Mouse (Mus musculus) limb, embryonic 13.5 days (tissue): ENCODE measurements around the gene Ctcf. TPM values are rescaled to one million over a fixed set of nuclear protein-coding genes. Genes with fewer than 3 reads are reported as not detected.

ENCODE experiments used
- ATAC-seq: fragments of 200-750 bp; cut with Nextera tagmentation; 2 replicates; pipeline ENCODE4 v1.8.0; 2017; ENCODE audit warnings: low read depth, moderate number of reproducible peaks, moderate TSS enrichment; ENCODE audit not compliant: low FRiP score
- H3K27ac ChIP-seq: fragments of 300-500 bp; sonication (generic); 2 replicates; pipeline ENCODE4 v1.5.1; 2015; ENCODE audit warnings: inconsistent platforms, mild to moderate bottlenecking, moderate library complexity
- H3K27me3 ChIP-seq: fragments of 300-500 bp; sonication (generic); 2 replicates; pipeline ENCODE4 v1.6.1; 2015; ENCODE audit warnings: mild to moderate bottlenecking, inconsistent platforms
- H3K36me3 ChIP-seq: fragments of 300-500 bp; sonication (generic); 2 replicates; pipeline ENCODE4 v1.6.1; 2015; ENCODE audit warnings: inconsistent platforms, mild to moderate bottlenecking, moderate library complexity
- H3K4me1 ChIP-seq: fragments of 300-500 bp; sonication (generic); 2 replicates; pipeline ENCODE4 v1.6.1; 2015; ENCODE audit warnings: inconsistent platforms
- H3K4me2 ChIP-seq: fragments of 300-500 bp; sonication (generic); replicated peaks from 2 replicates; pipeline ENCODE4 v1.6.1; 2015; ENCODE audit warnings: inconsistent platforms, mild to moderate bottlenecking, moderate library complexity
- H3K4me3 ChIP-seq: fragments of 300-500 bp; sonication (generic); 2 replicates; pipeline ENCODE4 v1.5.1; 2015; ENCODE audit warnings: moderate library complexity, mild to moderate bottlenecking, inconsistent platforms
- H3K9ac ChIP-seq: fragments of 300-500 bp; sonication (generic); 2 replicates; pipeline ENCODE4 v1.6.1; 2015; ENCODE audit warnings: mild to moderate bottlenecking, inconsistent platforms
- H3K9me3 ChIP-seq: fragments of 300-500 bp; sonication (generic); 2 replicates; pipeline ENCODE4 v1.6.1; 2016; ENCODE audit warnings: inconsistent platforms
- WGBS: fragments of 180-500 bp; shearing (Covaris S2); methylation state at CpG from one replicate; pipeline ENCODE4 v1.1.7; 2015; 5-methylcytosine and 5-hydroxymethylcytosine counted together
- polyA plus RNA-seq: library from polyadenylated mRNA; unstranded; fragments of >200 nt; fragmentation: Nextera tagmentation; extraction: Ambion mirVana; gene quantifications from 2 replicates; pipeline ENCODE4 v1.2.1, GENCODE M21; 2015

Gene Ctcf
- polyA plus RNA-seq, 1 experiment from 2014 or later, result 140 TPM

GRCm38 (mm10) chr8:105618892-105619591 lies 17.3 kb upstream of the Ctcf start:
- Histone ChIP-seq H3K9me3 (no peaks in the 10 kb centered on the region), H3K36me3 (peaks cover 78% of the 10 kb centered on the region), H3K9ac (no peak overlapping the region), H3K27ac (no peak overlapping the region), H3K27me3 (0 out of 2 replicates have a peak, but pooled peaks cover 7% of the 10 kb centered on the region), H3K4me2 (no peak overlapping the region), H3K4me3 (no peak overlapping the region), H3K4me1 (peaks cover 32% of the 10 kb centered on the region)
- 90% methylated on average over 19 of the region's 19 CpGs for WGBS
- ATAC-seq, result no peak

- no peak overlapping the region for H3K27ac ChIP-seq
- ATAC-seq, result no peak
- no peak overlapping the region for H3K9ac ChIP-seq
- 0 out of 2 replicates have a peak, but pooled peaks cover under 1% of the 10 kb centered on the region for H3K27me3 ChIP-seq
- peaks cover 71% of the 10 kb centered on the region for H3K36me3 ChIP-seq
- H3K4me3 ChIP-seq, result no peak overlapping the region
- H3K9me3 ChIP-seq, result no peaks in the 10 kb centered on the region
- peaks cover 35% of the 10 kb centered on the region for H3K4me1 ChIP-seq
- 86% methylated on average over 19 of the region's 19 CpGs for WGBS
- H3K4me2 ChIP-seq, result no peak overlapping the region
Observed at GRCm38 (mm10) chr8:105620211-105620610, 16.2 kb upstream of the Ctcf start.

- WGBS, result 88% methylated on average over 21 of the region's 21 CpGs
Observed at GRCm38 (mm10) chr8:105620946-105621720, 15.2 kb upstream of the Ctcf start.

GRCm38 (mm10) chr8:105621841-105622240 lies 14.5 kb upstream of the Ctcf start:
- H3K9me3 ChIP-seq, result no peaks in the 10 kb centered on the region
- H3K9ac ChIP-seq, result no peak overlapping the region
- 77% methylated on average over 4 of the region's 4 CpGs for WGBS
- peaks cover 55% of the 10 kb centered on the region for H3K36me3 ChIP-seq
- no peak overlapping the region for H3K4me2 ChIP-seq
- H3K4me1 ChIP-seq, result peaks cover 40% of the 10 kb centered on the region
- no peak overlapping the region for H3K4me3 ChIP-seq
- no peak for ATAC-seq
- H3K27me3 ChIP-seq, result no peaks in the 10 kb centered on the region
- peak overlapping the region; percentile 79 for H3K27ac ChIP-seq

More at GRCm38 (mm10) chr8:105620946-105621720, 15.2 kb upstream of the Ctcf start:
- Histone ChIP-seq H3K27me3 (no peaks in the 10 kb centered on the region), H3K36me3 (peaks cover 62% of the 10 kb centered on the region), H3K9ac (no peak overlapping the region), H3K9me3 (no peaks in the 10 kb centered on the region), H3K4me3 (no peak overlapping the region), H3K4me2 (no peak overlapping the region), H3K27ac (peak overlapping the region; percentile 35; the same call in 1 of the 2 replicates), H3K4me1 (peaks cover 40% of the 10 kb centered on the region)
- ATAC-seq, result no peak

- Histone ChIP-seq H3K9ac (no peak overlapping the region), H3K27me3 (no peaks in the 10 kb centered on the region), H3K36me3 (peaks cover 48% of the 10 kb centered on the region), H3K9me3 (no peaks in the 10 kb centered on the region), H3K27ac (peak overlapping the region; percentile 79), H3K4me3 (no peak overlapping the region), H3K4me2 (peak overlapping the region; percentile 21), H3K4me1 (peaks cover 40% of the 10 kb centered on the region)
- ATAC-seq, result peak; percentile 88
- 2% methylated on average over 8 of the region's 8 CpGs for WGBS
Observed at GRCm38 (mm10) chr8:105622421-105622920, 13.9 kb upstream of the Ctcf start.

GRCm38 (mm10) chr8:105623118-105623517 lies 13.2 kb upstream of the Ctcf start:
- no peaks in the 10 kb centered on the region for H3K9me3 ChIP-seq
- H3K27me3 ChIP-seq, result no peaks in the 10 kb centered on the region
- no peak overlapping the region for H3K4me3 ChIP-seq
- H3K4me2 ChIP-seq, result peak overlapping the region; percentile 21
- WGBS, result 7% methylated on average over 5 of the region's 5 CpGs
- H3K9ac ChIP-seq, result no peak overlapping the region
- peaks cover 42% of the 10 kb centered on the region for H3K36me3 ChIP-seq
- ATAC-seq, result no peak
- H3K27ac ChIP-seq, result peak overlapping the region; percentile 79
- peaks cover 40% of the 10 kb centered on the region for H3K4me1 ChIP-seq

GRCm38 (mm10) chr8:105623679-105624245 lies 12.6 kb upstream of the Ctcf start:
- no peak overlapping the region; the same call in 1 of the 2 replicates for H3K4me2 ChIP-seq
- no peak for ATAC-seq
- H3K36me3 ChIP-seq, result peaks cover 35% of the 10 kb centered on the region
- H3K4me3 ChIP-seq, result no peak overlapping the region
- H3K27ac ChIP-seq, result peak overlapping the region; percentile 79; the same call in 1 of the 2 replicates
- 23% methylated on average over 7 of the region's 7 CpGs for WGBS
- H3K4me1 ChIP-seq, result peaks cover 40% of the 10 kb centered on the region
- no peaks in the 10 kb centered on the region for H3K9me3 ChIP-seq
- H3K27me3 ChIP-seq, result no peaks in the 10 kb centered on the region
- H3K9ac ChIP-seq, result 0 out of 2 replicates have a peak overlapping the region, but pooled peaks have one; percentile 43

- Histone ChIP-seq H3K36me3 (peaks cover 29% of the 10 kb centered on the region), H3K4me1 (peaks cover 40% of the 10 kb centered on the region), H3K9me3 (no peaks in the 10 kb centered on the region), H3K9ac (peak overlapping the region; percentile 43; the same call in 1 of the 2 replicates), H3K27ac (peak overlapping the region; percentile 79), H3K4me3 (no peak overlapping the region), H3K27me3 (no peaks in the 10 kb centered on the region), H3K4me2 (peak overlapping the region; percentile 23)
- no peak for ATAC-seq
- 39% methylated on average over 3 of the region's 3 CpGs for WGBS
Observed at GRCm38 (mm10) chr8:105624401-105624800, 12.0 kb upstream of the Ctcf start.

GRCm38 (mm10) chr8:105624831-105625230 lies 11.5 kb upstream of the Ctcf start:
- peak overlapping the region; percentile 43; the same call in 1 of the 2 replicates for H3K9ac ChIP-seq
- no peaks in the 10 kb centered on the region for H3K27me3 ChIP-seq
- peaks cover 40% of the 10 kb centered on the region for H3K4me1 ChIP-seq
- H3K36me3 ChIP-seq, result peaks cover 25% of the 10 kb centered on the region
- H3K4me2 ChIP-seq, result peak overlapping the region; percentile 23
- no peaks in the 10 kb centered on the region for H3K9me3 ChIP-seq
- 6% methylated on average over 1 of the region's 1 CpGs for WGBS
- ATAC-seq, result no peak
- H3K27ac ChIP-seq, result peak overlapping the region; percentile 79
- H3K4me3 ChIP-seq, result no peak overlapping the region

GRCm38 (mm10) chr8:105626086-105626485 lies 10.3 kb upstream of the Ctcf start:
- Histone ChIP-seq H3K36me3 (peaks cover 12% of the 10 kb centered on the region), H3K4me3 (no peak overlapping the region), H3K4me1 (peaks cover 40% of the 10 kb centered on the region), H3K27ac (no peak overlapping the region), H3K9me3 (no peaks in the 10 kb centered on the region), H3K27me3 (no peaks in the 10 kb centered on the region), H3K9ac (no peak overlapping the region), H3K4me2 (no peak overlapping the region)
- WGBS, result 84% methylated on average over 1 of the region's 1 CpGs
- ATAC-seq, result no peak

GRCm38 (mm10) chr8:105629337-105629736 lies 7.0 kb upstream of the Ctcf start:
- Histone ChIP-seq H3K9ac (no peak overlapping the region), H3K36me3 (no peaks in the 10 kb centered on the region), H3K9me3 (no peaks in the 10 kb centered on the region), H3K27ac (no peak overlapping the region), H3K4me1 (peaks cover 13% of the 10 kb centered on the region), H3K4me3 (no peak overlapping the region), H3K27me3 (no peaks in the 10 kb centered on the region), H3K4me2 (no peak overlapping the region)
- 93% methylated on average over 4 of the region's 4 CpGs for WGBS
- ATAC-seq, result no peak
